Mouse (Mus musculus) testis, adult 2 months (tissue): ENCODE results near the gene 1700047I17Rik2. TPM values are rescaled to one million over a fixed set of nuclear protein-coding genes. Genes with fewer than 3 reads are reported as not detected.
A peak's percentile ranks its signal among the peaks of the same experiment; 100 is the strongest.
"Not testable (repeated sequence)": the region's sequence is repeated elsewhere in the genome, so short reads cannot be mapped to it uniquely, and the experiment has no call there.

Experiments
- H3K27ac ChIP-seq: fragments of 200-500 bp; 2 replicates; pipeline ENCODE4 v1.5.1; 2012; ENCODE audit warnings: low read depth, low read length; ENCODE audit not compliant: control insufficient read depth, insufficient read depth
- H3K27me3 ChIP-seq: fragments of 200-500 bp; 2 replicates; pipeline ENCODE4 v1.6.1; 2012; ENCODE audit warnings: mild to moderate bottlenecking, low read length, moderate library complexity; ENCODE audit not compliant: control insufficient read depth, insufficient read depth
- H3K36me3 ChIP-seq: fragments of 200-500 bp; 2 replicates; pipeline ENCODE4 v1.6.1; 2012; ENCODE audit warnings: mild to moderate bottlenecking, low read length; ENCODE audit not compliant: control insufficient read depth, insufficient read depth
- H3K4me1 ChIP-seq: fragments of 200-500 bp; 2 replicates; pipeline ENCODE4 v1.6.1; 2012; ENCODE audit warnings: low read length; ENCODE audit not compliant: control insufficient read depth, insufficient read depth
- H3K4me3 ChIP-seq: fragments of 200-500 bp; 2 replicates; pipeline ENCODE4 v1.5.1; 2012; ENCODE audit warnings: low read depth, mild to moderate bottlenecking, low read length, moderate library complexity, mixed read lengths; ENCODE audit not compliant: control insufficient read depth
- polyA plus RNA-seq: library from polyadenylated mRNA; depleted of rRNA; stranded (reverse); fragments of >200 nt; gene quantifications from 2 replicates; pipeline ENCODE4 v1.2.3, GENCODE M21; 2012; rRNA removed

1700047I17Rik2 gene
- polyA plus RNA-seq: not detected in 2 replicates

- H3K36me3 ChIP-seq, H3K4me3 ChIP-seq, H3K27ac ChIP-seq, H3K27me3 ChIP-seq, H3K4me1 ChIP-seq: not testable (repeated sequence)
Measured at GRCm38 (mm10) chr12:55199306-55199705, at the start of gene 1700047I17Rik2. TSS of gene 1700047I17Rik2 (plus strand) at chr12:55199592.

GRCm38 (mm10) chr12:55154559-55155448 is 44.6 kb upstream of the 1700047I17Rik2 start, which contains the start of gene Srp54b:
TSS of gene Srp54b (plus strand) at chr12:55155104.
- H3K27me3 ChIP-seq, H3K4me1 ChIP-seq, H3K36me3 ChIP-seq, H3K27ac ChIP-seq: not testable (repeated sequence)
- H3K4me3 ChIP-seq: peak within 1 kb of the TSS; percentile 51

GRCm38 (mm10) chr12:55155449-55155783 is 44.0 kb upstream of the 1700047I17Rik2 start:
- peak overlapping the region; percentile 51 for H3K4me3 ChIP-seq
- H3K27me3 ChIP-seq, H3K27ac ChIP-seq, H3K4me1 ChIP-seq, H3K36me3 ChIP-seq: not testable (repeated sequence)

GRCm38 (mm10) chr12:55167034-55167557 is 32.3 kb upstream of the 1700047I17Rik2 start:
- H3K27ac ChIP-seq, H3K4me1 ChIP-seq, H3K4me3 ChIP-seq, H3K27me3 ChIP-seq, H3K36me3 ChIP-seq: not testable (repeated sequence)

GRCm38 (mm10) chr12:55187686-55188085 is 11.7 kb upstream of the 1700047I17Rik2 start:
- not testable (repeated sequence) for H3K4me1 ChIP-seq, H3K27me3 ChIP-seq, H3K36me3 ChIP-seq, H3K4me3 ChIP-seq, H3K27ac ChIP-seq

- not testable (repeated sequence) for H3K36me3 ChIP-seq, H3K27ac ChIP-seq, H3K27me3 ChIP-seq, H3K4me3 ChIP-seq, H3K4me1 ChIP-seq
Measured at GRCm38 (mm10) chr12:55189127-55189526, 10.3 kb upstream of the 1700047I17Rik2 start.

- not testable (repeated sequence) for H3K4me3 ChIP-seq, H3K27ac ChIP-seq, H3K4me1 ChIP-seq, H3K36me3 ChIP-seq, H3K27me3 ChIP-seq
Measured at GRCm38 (mm10) chr12:55199799-55200198, 407 bp downstream of the 1700047I17Rik2 start.

- H3K27me3 ChIP-seq, H3K27ac ChIP-seq, H3K36me3 ChIP-seq, H3K4me3 ChIP-seq, H3K4me1 ChIP-seq: not testable (repeated sequence)
Measured at GRCm38 (mm10) chr12:55212944-55213343, 13.6 kb downstream of the 1700047I17Rik2 start.

- not testable (repeated sequence) for H3K27me3 ChIP-seq, H3K27ac ChIP-seq, H3K4me1 ChIP-seq, H3K36me3 ChIP-seq
- peak within 1 kb of the TSS; percentile 76 for H3K4me3 ChIP-seq
Measured at GRCm38 (mm10) chr12:55229626-55230519, 30.5 kb downstream of the 1700047I17Rik2 start, which contains the start of gene Srp54c. TSS of gene Srp54c (plus strand) at chr12:55230168.

GRCm38 (mm10) chr12:55230520-55230861 is 31.1 kb downstream of the 1700047I17Rik2 start:
- H3K27ac ChIP-seq: not testable (repeated sequence)

GRCm38 (mm10) chr12:55242243-55242642 is 42.9 kb downstream of the 1700047I17Rik2 start:
- not testable (repeated sequence) for H3K4me3 ChIP-seq, H3K27ac ChIP-seq, H3K36me3 ChIP-seq, H3K4me1 ChIP-seq, H3K27me3 ChIP-seq

More at GRCm38 (mm10) chr12:55230520-55230861, 31.1 kb downstream of the 1700047I17Rik2 start:
- H3K27me3 ChIP-seq, H3K4me1 ChIP-seq, H3K36me3 ChIP-seq: not testable (repeated sequence)
- peak overlapping the region; percentile 76 for H3K4me3 ChIP-seq
